Mouse (Mus musculus): ENCODE measurements around the gene Gm21870. TPM values are rescaled to one million over a fixed set of nuclear protein-coding genes. Genes with fewer than 3 reads are reported as not detected.

The Gm21870 gene
- total RNA-seq (2023): not detected

DNA sequence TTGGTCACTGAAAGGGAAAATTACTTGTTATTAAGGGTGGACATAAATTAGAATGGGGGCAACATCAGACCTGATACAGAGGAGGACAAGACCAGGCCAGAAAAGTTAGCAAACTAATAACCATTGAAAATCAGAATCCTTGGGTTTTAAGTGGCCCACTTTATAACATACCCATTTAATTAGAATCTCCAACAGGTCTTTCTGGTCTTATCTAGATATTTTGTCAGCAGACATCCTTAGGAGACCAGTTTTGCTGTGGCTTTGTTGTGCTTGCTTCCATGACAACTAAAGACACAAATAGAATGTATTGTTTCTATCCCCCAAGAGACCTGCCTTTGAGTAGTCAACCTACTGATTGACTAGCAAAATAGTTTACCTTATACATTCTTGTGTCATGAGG is at the start of gene Gm21870:
TSS of gene Gm21870 (minus strand) at position 101 of the 400 bp plus-strand sequence.

DNA sequence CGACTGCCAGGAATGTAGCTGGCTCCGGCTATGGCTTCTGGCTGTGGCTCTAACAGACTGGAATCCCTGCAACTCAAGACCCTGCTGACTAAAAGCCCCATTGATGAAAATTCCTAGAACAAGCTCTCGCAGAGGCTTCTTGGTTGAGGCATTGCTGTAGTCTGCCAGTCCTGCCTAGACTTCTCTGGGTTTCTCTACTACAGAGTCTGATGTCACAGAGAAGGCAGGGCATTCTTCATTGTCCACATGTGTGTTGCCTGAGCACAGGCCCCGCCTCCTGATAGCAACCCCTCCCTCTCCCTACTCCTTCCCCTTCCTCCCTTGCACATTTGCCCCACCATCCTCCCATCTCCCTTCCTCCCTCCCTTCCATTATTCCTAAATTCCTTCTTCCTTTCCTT is 30.2 kb downstream of the Gm21870 start, which contains the start of gene Btbd35f6:
TSS of gene Btbd35f6 (minus strand) at position 101 of the 400 bp plus-strand sequence.

Other genes starting within 250 kb of the Gm21870 start
- not detected for gene Btbd35f6, start 30.3 kb downstream of the Gm21870 start, total RNA-seq (2023)
- not detected for gene Btbd35f9, start 174.7 kb upstream of the Gm21870 start, total RNA-seq (2023)

Measured in T-cell, adult 66 days (primary cell).